Mouse (Mus musculus): ENCODE results near the gene Iqcf4.

Iqcf4 gene

GRCm38 (mm10) chr9:106519909-106520308 lies 50.9 kb downstream of the Iqcf4 start:
- ATAC-seq (ENCODE audit: insufficient number of reproducible peaks, low FRiP score, low TSS enrichment) = no peak

- ATAC-seq (ENCODE audit: insufficient number of reproducible peaks, low FRiP score, low TSS enrichment) = no peak
These were observed 51.4 kb downstream of the Iqcf4 start for GRCm38 (mm10) chr9:106519433-106519832.

Measured in cerebellum, adult (tissue).